Mouse (Mus musculus): ENCODE measurements around the gene Ndufv1. TPM values are rescaled to one million over a fixed set of nuclear protein-coding genes. Genes with fewer than 3 reads are reported as not detected.

Gene Ndufv1
- polyA plus RNA-seq, 1 experiment from 2014 or later, result 213 TPM

GRCm38 (mm10) chr19:3991966-3992365, 20.6 kb downstream of the Ndufv1 start:
- Histone ChIP-seq H3K4me1 (replicated peaks; ENCODE audit: control insufficient read depth, insufficient read depth) (0 out of 2 replicates have a peak, but pooled peaks cover under 1% of the 10 kb centered on the region), H3K9ac (ENCODE audit: low read length) (no peak overlapping the region), H3K27me3 (ENCODE audit: control insufficient read depth, insufficient read depth, low read length) (no peaks in the 10 kb centered on the region), H3K27ac (replicated peaks) (no peak overlapping the region), H3K4me3 (ENCODE audit: low read depth, low read length) (no peak overlapping the region), H3K36me3 (ENCODE audit: control insufficient read depth, insufficient read depth, low read length) (no peaks in the 10 kb centered on the region), H3K9me3 (ENCODE audit: control insufficient read depth, low read length) (no peaks in the 10 kb centered on the region), H3K4me2 (replicated peaks; ENCODE audit: low read depth) (no peak overlapping the region)
- 86% methylated on average over 3 of the region's 3 CpGs for WGBS
- ATAC-seq (ENCODE audit: low FRiP score, low TSS enrichment) (no peak), DNase-seq (ENCODE audit: low spot score) (no peak)
- TF ChIP-seq CTCF (IDR thresholded peaks at IDR 0.05; ENCODE audit: low read depth) (no peak), EP300 (optimal IDR thresholded peaks at IDR 0.05) (no peak)

- DNase-seq (ENCODE audit: low spot score) (no peak), ATAC-seq (ENCODE audit: low FRiP score, low TSS enrichment) (no peak)
- Histone ChIP-seq H3K4me2 (replicated peaks; ENCODE audit: low read depth) (no peak overlapping the region), H3K4me1 (replicated peaks; ENCODE audit: control insufficient read depth, insufficient read depth) (0 out of 2 replicates have a peak, but pooled peaks cover 4% of the 10 kb centered on the region), H3K27ac (replicated peaks) (no peak overlapping the region), H3K27me3 (ENCODE audit: control insufficient read depth, insufficient read depth, low read length) (no peaks in the 10 kb centered on the region), H3K4me3 (ENCODE audit: low read depth, low read length) (no peak overlapping the region), H3K36me3 (ENCODE audit: control insufficient read depth, insufficient read depth, low read length) (no peaks in the 10 kb centered on the region), H3K9ac (ENCODE audit: low read length) (no peak overlapping the region), H3K9me3 (ENCODE audit: control insufficient read depth, low read length) (no peaks in the 10 kb centered on the region)
- 97% methylated on average over 3 of the region's 3 CpGs for WGBS
- TF ChIP-seq EP300 (optimal IDR thresholded peaks at IDR 0.05) (no peak), CTCF (IDR thresholded peaks at IDR 0.05; ENCODE audit: low read depth) (no peak)
Observed at GRCm38 (mm10) chr19:3991562-3991961, 21.0 kb downstream of the Ndufv1 start.

GRCm38 (mm10) chr19:3990804-3991203, 21.8 kb downstream of the Ndufv1 start:
- H3K36me3 ChIP-seq (ENCODE audit: control insufficient read depth, insufficient read depth, low read length), result no peaks in the 10 kb centered on the region
- no peak for TF ChIP-seq CTCF (IDR thresholded peaks at IDR 0.05; ENCODE audit: low read depth)
- no peak for TF ChIP-seq EP300 (optimal IDR thresholded peaks at IDR 0.05)
- DNase-seq (ENCODE audit: low spot score) (no peak), ATAC-seq (ENCODE audit: low FRiP score, low TSS enrichment) (no peak)
- H3K4me1 ChIP-seq (replicated peaks; ENCODE audit: control insufficient read depth, insufficient read depth), result 0 out of 2 replicates have a peak, but pooled peaks cover 5% of the 10 kb centered on the region
- H3K27me3 ChIP-seq (ENCODE audit: control insufficient read depth, insufficient read depth, low read length), result no peaks in the 10 kb centered on the region
- no peak overlapping the region for H3K9ac ChIP-seq (ENCODE audit: low read length)
- H3K27ac ChIP-seq (replicated peaks), result no peak overlapping the region
- 41% methylated on average over 6 of the region's 6 CpGs for WGBS
- no peak overlapping the region for H3K4me2 ChIP-seq (replicated peaks; ENCODE audit: low read depth)
- H3K4me3 ChIP-seq (ENCODE audit: low read depth, low read length), result no peak overlapping the region
- H3K9me3 ChIP-seq (ENCODE audit: control insufficient read depth, low read length), result no peaks in the 10 kb centered on the region

GRCm38 (mm10) chr19:3988750-3989149, 23.9 kb downstream of the Ndufv1 start:
- Histone ChIP-seq H3K27ac (replicated peaks) (no peak overlapping the region), H3K4me1 (replicated peaks; ENCODE audit: control insufficient read depth, insufficient read depth) (peaks cover 5% of the 10 kb centered on the region; the same call in 1 of the 2 replicates), H3K4me2 (replicated peaks; ENCODE audit: low read depth) (no peak overlapping the region), H3K27me3 (ENCODE audit: control insufficient read depth, insufficient read depth, low read length) (no peaks in the 10 kb centered on the region), H3K9ac (ENCODE audit: low read length) (no peak overlapping the region), H3K4me3 (ENCODE audit: low read depth, low read length) (no peak overlapping the region), H3K9me3 (ENCODE audit: control insufficient read depth, low read length) (no peaks in the 10 kb centered on the region), H3K36me3 (ENCODE audit: control insufficient read depth, insufficient read depth, low read length) (no peaks in the 10 kb centered on the region)
- peak; percentile 47 for TF ChIP-seq CTCF (IDR thresholded peaks at IDR 0.05; ENCODE audit: low read depth)
- TF ChIP-seq EP300 (optimal IDR thresholded peaks at IDR 0.05), result no peak
- DNase-seq (ENCODE audit: low spot score) (no peak), ATAC-seq (ENCODE audit: low FRiP score, low TSS enrichment) (no peak)
- 84% methylated on average over 4 of the region's 4 CpGs for WGBS

GRCm38 (mm10) chr19:3988066-3988465, 24.5 kb downstream of the Ndufv1 start:
- DNase-seq (ENCODE audit: low spot score) (no peak), ATAC-seq (ENCODE audit: low FRiP score, low TSS enrichment) (no peak)
- Histone ChIP-seq H3K9me3 (ENCODE audit: control insufficient read depth, low read length) (no peaks in the 10 kb centered on the region), H3K27ac (replicated peaks) (no peak overlapping the region), H3K27me3 (ENCODE audit: control insufficient read depth, insufficient read depth, low read length) (no peaks in the 10 kb centered on the region), H3K4me1 (replicated peaks; ENCODE audit: control insufficient read depth, insufficient read depth) (peaks cover 5% of the 10 kb centered on the region; the same call in 1 of the 2 replicates), H3K36me3 (ENCODE audit: control insufficient read depth, insufficient read depth, low read length) (no peaks in the 10 kb centered on the region), H3K4me3 (ENCODE audit: low read depth, low read length) (no peak overlapping the region), H3K4me2 (replicated peaks; ENCODE audit: low read depth) (no peak overlapping the region), H3K9ac (ENCODE audit: low read length) (no peak overlapping the region)
- 82% methylated on average over 14 of the region's 14 CpGs for WGBS
- TF ChIP-seq CTCF (IDR thresholded peaks at IDR 0.05; ENCODE audit: low read depth) (no peak), EP300 (optimal IDR thresholded peaks at IDR 0.05) (no peak)

GRCm38 (mm10) chr19:3986334-3986733, 26.3 kb downstream of the Ndufv1 start, which contains the start of gene Acy3:
Gene Acy3 (plus strand): TSS chr19:3986570.
- ATAC-seq (ENCODE audit: low FRiP score, low TSS enrichment), result peak; percentile 86
- Histone ChIP-seq H3K36me3 (ENCODE audit: control insufficient read depth, insufficient read depth, low read length) (no peaks in the 10 kb centered on the region), H3K4me3 (ENCODE audit: low read depth, low read length) (no peak within 1 kb of the TSS), H3K9ac (ENCODE audit: low read length) (peak within 1 kb of the TSS; percentile 49), H3K27ac (replicated peaks) (peak within 1 kb of the TSS; percentile 77), H3K4me1 (replicated peaks; ENCODE audit: control insufficient read depth, insufficient read depth) (peaks cover 5% of the 10 kb centered on the region; the same call in 1 of the 2 replicates), H3K4me2 (replicated peaks; ENCODE audit: low read depth) (peak within 1 kb of the TSS; percentile 0), H3K27me3 (ENCODE audit: control insufficient read depth, insufficient read depth, low read length) (no peaks in the 10 kb centered on the region), H3K9me3 (ENCODE audit: control insufficient read depth, low read length) (no peaks in the 10 kb centered on the region)
- no peak for TF ChIP-seq CTCF (IDR thresholded peaks at IDR 0.05; ENCODE audit: low read depth)
- no peak for TF ChIP-seq EP300 (optimal IDR thresholded peaks at IDR 0.05)
- WGBS, result 5% methylated on average over 8 of the region's 8 CpGs
- peak; percentile 91 for DNase-seq (ENCODE audit: low spot score)
